Mouse (Mus musculus) forebrain, embryonic 11.5 days (tissue): ENCODE results near the gene Fgb. TPM values are rescaled to one million over a fixed set of nuclear protein-coding genes. Genes with fewer than 3 reads are reported as not detected.

ENCODE experiments used
- ATAC-seq: fragments of 200-750 bp; cut with Nextera tagmentation; replicated peaks from 2 replicates; pipeline ENCODE4 v1.8.0; 2017; ENCODE audit warnings: moderate TSS enrichment; ENCODE audit not compliant: low FRiP score
- DNase-seq: peaks from one replicate; pipeline ENCODE4 v3.0.0-alpha.2; 2017; ENCODE audit warnings: low spot score
- H3K27ac ChIP-seq: fragments of 300-500 bp; sonication (generic); 2 replicates; pipeline ENCODE4 v1.5.1; 2014; ENCODE audit warnings: low read depth, low read length
- H3K27me3 ChIP-seq: fragments of 300-500 bp; sonication (generic); 2 replicates; pipeline ENCODE4 v1.6.1; 2014; ENCODE audit warnings: mild to moderate bottlenecking, low read length, mixed read lengths; ENCODE audit not compliant: control insufficient read depth, insufficient read depth
- H3K36me3 ChIP-seq: fragments of 300-500 bp; sonication (generic); 2 replicates; pipeline ENCODE4 v1.6.1; 2014; ENCODE audit warnings: mild to moderate bottlenecking, low read length, moderate library complexity, mixed read lengths; ENCODE audit not compliant: control insufficient read depth, insufficient read depth
- H3K4me1 ChIP-seq: fragments of 300-500 bp; sonication (generic); replicated peaks from 2 replicates; pipeline ENCODE4 v1.6.1; 2014; ENCODE audit warnings: low read length, mixed read lengths; ENCODE audit not compliant: control insufficient read depth, insufficient read depth
- H3K4me2 ChIP-seq: fragments of 300-500 bp; sonication (generic); 2 replicates; pipeline ENCODE4 v1.6.1; 2014; ENCODE audit warnings: low read depth, mild to moderate bottlenecking, low read length, moderate library complexity, mixed read lengths; ENCODE audit not compliant: severe bottlenecking
- H3K4me3 ChIP-seq: fragments of 300-500 bp; sonication (generic); 2 replicates; pipeline ENCODE4 v1.5.1; 2014; ENCODE audit warnings: low read depth, low read length
- H3K9ac ChIP-seq: fragments of 300-500 bp; sonication (generic); 2 replicates; pipeline ENCODE4 v1.6.1; 2014; ENCODE audit warnings: low read length
- H3K9me3 ChIP-seq: fragments of 300-500 bp; sonication (generic); 2 replicates; pipeline ENCODE4 v1.6.1; 2016; ENCODE audit warnings: low read length, mixed read lengths; ENCODE audit not compliant: control insufficient read depth
- WGBS: fragments of 180-500 bp; shearing (Covaris S2); extraction: QIAGEN DNeasy Blood & Tissue Kit; methylation state at CpG from one replicate; pipeline ENCODE4 v1.1.7; 2014; 5-methylcytosine and 5-hydroxymethylcytosine counted together
- polyA plus RNA-seq: library from polyadenylated mRNA; unstranded; fragments of >200 nt; fragmentation: Nextera tagmentation; extraction: Ambion mirVana; gene quantifications from 2 replicates; pipeline ENCODE4 v1.2.1, GENCODE M21; 2014

The Fgb gene
- polyA plus RNA-seq, 1 experiment from 2014 or later, result not detected

GRCm38 (mm10) chr3:83039666-83040065, 10.0 kb downstream of the Fgb start:
- H3K36me3 ChIP-seq, result no peaks in the 10 kb centered on the region
- ATAC-seq (no peak), DNase-seq (no peak)
- H3K4me2 ChIP-seq, result no peak overlapping the region
- H3K9ac ChIP-seq, result no peak overlapping the region
- H3K27me3 ChIP-seq, result no peaks in the 10 kb centered on the region
- H3K9me3 ChIP-seq, result no peaks in the 10 kb centered on the region
- H3K27ac ChIP-seq, result no peak overlapping the region
- 76% methylated on average over 4 of the region's 4 CpGs for WGBS
- no peak overlapping the region for H3K4me3 ChIP-seq
- no peaks in the 10 kb centered on the region for H3K4me1 ChIP-seq

GRCm38 (mm10) chr3:83038865-83039264, 10.8 kb downstream of the Fgb start:
- no peaks in the 10 kb centered on the region for H3K36me3 ChIP-seq
- H3K27ac ChIP-seq, result no peak overlapping the region
- H3K9ac ChIP-seq, result no peak overlapping the region
- H3K9me3 ChIP-seq, result no peaks in the 10 kb centered on the region
- H3K4me2 ChIP-seq, result no peak overlapping the region
- DNase-seq (no peak), ATAC-seq (no peak)
- H3K4me3 ChIP-seq, result no peak overlapping the region
- no peaks in the 10 kb centered on the region for H3K27me3 ChIP-seq
- no peaks in the 10 kb centered on the region for H3K4me1 ChIP-seq
- WGBS, result 86% methylated on average over 2 of the region's 2 CpGs

GRCm38 (mm10) chr3:83033801-83034200, 15.9 kb downstream of the Fgb start:
- Histone ChIP-seq H3K4me3 (no peak overlapping the region), H3K4me1 (0 out of 2 replicates have a peak, but pooled peaks cover 2% of the 10 kb centered on the region), H3K4me2 (no peak overlapping the region), H3K36me3 (no peaks in the 10 kb centered on the region), H3K27ac (no peak overlapping the region), H3K27me3 (no peaks in the 10 kb centered on the region), H3K9ac (no peak overlapping the region), H3K9me3 (no peaks in the 10 kb centered on the region)
- WGBS, result 89% methylated on average over 8 of the region's 8 CpGs
- DNase-seq (no peak), ATAC-seq (no peak)

- H3K4me3 ChIP-seq, result no peak overlapping the region
- ATAC-seq, result peak; percentile 71
Observed at GRCm38 (mm10) chr3:83032746-83033308, 16.8 kb downstream of the Fgb start.

GRCm38 (mm10) chr3:83030331-83030730, 19.3 kb downstream of the Fgb start:
- 0 out of 2 replicates have a peak, but pooled peaks cover 2% of the 10 kb centered on the region for H3K4me1 ChIP-seq
- DNase-seq (no peak), ATAC-seq (no peak)
- H3K9ac ChIP-seq, result no peak overlapping the region
- 77% methylated on average over 4 of the region's 4 CpGs for WGBS
- no peaks in the 10 kb centered on the region for H3K9me3 ChIP-seq
- H3K36me3 ChIP-seq, result no peaks in the 10 kb centered on the region
- no peaks in the 10 kb centered on the region for H3K27me3 ChIP-seq
- H3K4me3 ChIP-seq, result no peak overlapping the region
- H3K27ac ChIP-seq, result no peak overlapping the region
- H3K4me2 ChIP-seq, result no peak overlapping the region

More at GRCm38 (mm10) chr3:83032746-83033308, 16.8 kb downstream of the Fgb start:
- no peak for DNase-seq
- WGBS, result 43% methylated on average over 13 of the region's 13 CpGs
- Histone ChIP-seq H3K36me3 (no peaks in the 10 kb centered on the region), H3K4me2 (peak overlapping the region; percentile 33; the same call in 1 of the 2 replicates), H3K4me1 (0 out of 2 replicates have a peak, but pooled peaks cover 2% of the 10 kb centered on the region), H3K9me3 (no peaks in the 10 kb centered on the region), H3K27me3 (no peaks in the 10 kb centered on the region), H3K27ac (no peak overlapping the region), H3K9ac (no peak overlapping the region; the same call in 1 of the 2 replicates)

- Histone ChIP-seq H3K4me1 (no peaks in the 10 kb centered on the region), H3K9me3 (no peaks in the 10 kb centered on the region), H3K4me3 (no peak overlapping the region), H3K36me3 (no peaks in the 10 kb centered on the region), H3K4me2 (no peak overlapping the region), H3K27ac (no peak overlapping the region), H3K27me3 (no peaks in the 10 kb centered on the region), H3K9ac (no peak overlapping the region)
- ATAC-seq, result no peak
- no peak for DNase-seq
- WGBS, result 88% methylated on average over 9 of the region's 9 CpGs
Observed at GRCm38 (mm10) chr3:83027546-83028251, 22.0 kb downstream of the Fgb start.

GRCm38 (mm10) chr3:83025475-83026301, 24.0 kb downstream of the Fgb start, which contains the start of gene Fga:
Fga (plus strand) TSS chr3:83026076.
- 77% methylated on average over 9 of the region's 9 CpGs for WGBS
- DNase-seq, result no peak

GRCm38 (mm10) chr3:83025036-83025435, 24.6 kb downstream of the Fgb start:
- Histone ChIP-seq H3K9me3 (no peaks in the 10 kb centered on the region), H3K9ac (no peak overlapping the region), H3K36me3 (no peaks in the 10 kb centered on the region), H3K4me2 (no peak overlapping the region), H3K4me1 (no peaks in the 10 kb centered on the region), H3K4me3 (no peak overlapping the region), H3K27me3 (no peaks in the 10 kb centered on the region), H3K27ac (no peak overlapping the region)
- WGBS, result 72% methylated on average over 6 of the region's 6 CpGs
- ATAC-seq (no peak), DNase-seq (no peak)

More at GRCm38 (mm10) chr3:83025475-83026301, 24.0 kb downstream of the Fgb start, which contains the start of gene Fga:
- no peak for ATAC-seq
- no peak within 1 kb of the TSS for H3K4me3 ChIP-seq
- no peaks in the 10 kb centered on the region for H3K9me3 ChIP-seq
- no peak within 1 kb of the TSS for H3K9ac ChIP-seq
- H3K27me3 ChIP-seq, result no peaks in the 10 kb centered on the region
- no peaks in the 10 kb centered on the region for H3K36me3 ChIP-seq
- H3K27ac ChIP-seq, result no peak within 1 kb of the TSS
- no peak within 1 kb of the TSS for H3K4me2 ChIP-seq
- no peaks in the 10 kb centered on the region for H3K4me1 ChIP-seq
